Mouse (Mus musculus): ENCODE measurements at regions not wholly inside any gene's neighbourhood (a gene's known extent, or its start where the extent isn't known, plus 50 kb on each side); places are given as distances from the start of the nearest gene placed in this dataset.

DNA sequence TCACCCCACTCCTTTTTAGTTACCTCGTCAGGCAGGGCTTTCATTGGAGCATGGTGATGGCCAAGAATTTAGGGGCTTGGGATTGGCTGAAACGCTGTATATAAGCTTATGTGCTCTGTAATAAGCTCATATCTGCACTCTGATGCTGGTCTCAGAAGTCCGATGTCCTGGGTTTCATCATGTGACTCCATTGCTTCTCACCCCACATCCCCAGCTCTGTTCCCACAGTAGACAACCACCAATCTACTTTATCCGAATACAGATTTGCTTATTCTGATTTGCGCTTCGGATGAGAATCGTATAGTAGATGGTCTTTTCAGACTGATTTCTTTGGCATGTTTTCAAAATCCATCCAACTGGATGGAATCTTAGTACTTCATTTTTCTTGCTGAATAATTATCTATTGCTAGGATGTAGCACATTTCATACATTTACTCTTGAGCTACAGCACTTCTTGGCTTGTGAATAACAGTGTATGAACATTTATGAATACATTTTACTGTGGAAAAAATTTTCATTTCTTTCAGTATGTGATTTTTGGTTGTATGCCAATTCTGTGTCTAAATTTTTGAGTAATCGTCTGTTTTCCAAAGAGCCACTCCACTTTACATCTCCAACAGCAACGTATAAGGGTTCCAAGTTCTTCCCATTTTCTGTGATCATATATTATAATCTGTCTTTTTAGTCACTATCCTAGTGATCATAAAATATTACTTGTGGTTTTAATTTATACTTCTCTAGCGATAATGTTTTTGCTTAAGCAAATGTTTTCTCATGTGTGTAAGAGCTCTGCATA lies 185.7 kb downstream of the Hace1 start:
- no peak for DNase-seq

DNA sequence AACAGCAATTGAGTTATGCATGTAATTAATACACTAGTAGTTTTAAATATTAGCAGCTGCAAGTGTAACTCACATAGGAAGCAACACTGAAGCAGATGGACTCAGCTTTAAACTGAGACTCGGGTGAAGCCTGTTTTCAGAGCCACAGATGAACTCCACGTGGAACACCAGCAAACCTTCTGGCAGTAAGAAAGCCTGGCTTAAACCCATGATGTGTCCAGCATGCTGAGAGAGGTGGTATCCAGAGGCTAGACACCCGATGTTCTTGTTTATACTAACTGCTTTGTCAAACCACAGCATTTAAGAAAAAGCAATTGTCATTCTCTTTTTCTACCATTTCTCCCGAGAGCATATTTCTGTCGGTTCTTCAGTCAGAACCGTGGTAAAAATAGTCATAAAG lies 202.1 kb downstream of the Hace1 start:
- DNase-seq, result no peak

DNA sequence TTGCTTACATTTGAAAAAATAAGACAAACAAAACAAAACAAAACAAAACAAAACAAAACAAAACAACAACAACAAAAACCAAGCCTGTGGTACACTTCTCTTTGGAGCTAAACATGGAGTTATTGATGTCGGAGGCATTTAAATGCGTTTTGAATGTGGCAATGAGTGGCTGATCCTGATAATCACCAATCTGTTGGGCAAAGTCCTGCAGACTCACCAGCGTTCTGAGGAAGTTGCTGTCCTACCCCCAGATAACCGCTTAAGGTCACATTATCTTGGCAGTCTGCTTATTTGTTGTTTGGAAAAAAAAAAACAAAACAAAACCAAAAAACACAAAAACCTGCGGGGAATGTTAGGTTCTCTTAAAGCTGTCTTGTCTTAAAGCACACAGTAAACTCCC lies 205.4 kb downstream of the Hace1 start:
- DNase-seq, result no peak

GRCm38 (mm10) chr10:45783461-45784149 lies 206.0 kb downstream of the Hace1 start:
- no peak for DNase-seq

GRCm38 (mm10) chr10:45784150-45784479 lies 206.5 kb downstream of the Hace1 start:
- DNase-seq, result no peak

GRCm38 (mm10) chr10:45784575-45784974 lies 206.9 kb downstream of the Hace1 start:
- peak; percentile 83 for DNase-seq

DNA sequence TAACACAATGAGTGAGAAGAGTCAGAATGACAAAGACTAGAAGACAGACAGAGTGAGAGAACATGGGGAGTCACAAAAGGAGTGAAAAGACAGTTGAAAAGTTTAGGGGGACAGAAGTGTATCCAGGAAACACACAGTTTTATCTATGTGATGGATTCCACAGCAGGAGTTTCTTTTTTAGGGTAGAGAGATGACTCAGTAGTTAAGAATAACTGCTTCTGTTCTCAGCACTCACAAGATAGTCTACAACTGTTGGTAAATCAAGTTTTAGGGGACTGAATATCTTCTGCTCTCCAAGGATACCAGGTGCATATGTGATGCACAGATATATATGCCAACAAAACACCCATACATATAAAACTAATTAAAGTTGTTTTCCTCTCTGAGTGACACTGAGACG lies 210.7 kb downstream of the Hace1 start:
- no peak for DNase-seq

DNA sequence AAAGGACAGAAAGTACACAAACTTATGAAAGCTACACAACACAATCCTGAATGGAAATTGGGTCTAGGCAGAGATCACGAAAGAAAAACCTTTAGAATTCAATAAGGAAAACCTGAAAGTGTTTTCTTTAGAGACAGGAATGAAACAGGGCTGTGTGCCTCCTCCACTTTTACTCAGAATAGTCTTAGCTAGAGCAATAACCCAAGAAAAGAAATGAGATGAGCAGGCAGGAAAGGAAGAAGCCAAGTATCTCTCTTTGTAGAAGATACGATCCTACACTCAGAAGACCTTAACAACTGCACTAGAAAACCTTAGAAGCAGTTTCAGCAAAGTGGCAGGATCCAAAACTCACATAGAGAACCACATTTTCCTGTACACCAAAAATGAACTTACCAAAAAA lies 218.0 kb downstream of the Hace1 start:
- no peak for DNase-seq

DNA sequence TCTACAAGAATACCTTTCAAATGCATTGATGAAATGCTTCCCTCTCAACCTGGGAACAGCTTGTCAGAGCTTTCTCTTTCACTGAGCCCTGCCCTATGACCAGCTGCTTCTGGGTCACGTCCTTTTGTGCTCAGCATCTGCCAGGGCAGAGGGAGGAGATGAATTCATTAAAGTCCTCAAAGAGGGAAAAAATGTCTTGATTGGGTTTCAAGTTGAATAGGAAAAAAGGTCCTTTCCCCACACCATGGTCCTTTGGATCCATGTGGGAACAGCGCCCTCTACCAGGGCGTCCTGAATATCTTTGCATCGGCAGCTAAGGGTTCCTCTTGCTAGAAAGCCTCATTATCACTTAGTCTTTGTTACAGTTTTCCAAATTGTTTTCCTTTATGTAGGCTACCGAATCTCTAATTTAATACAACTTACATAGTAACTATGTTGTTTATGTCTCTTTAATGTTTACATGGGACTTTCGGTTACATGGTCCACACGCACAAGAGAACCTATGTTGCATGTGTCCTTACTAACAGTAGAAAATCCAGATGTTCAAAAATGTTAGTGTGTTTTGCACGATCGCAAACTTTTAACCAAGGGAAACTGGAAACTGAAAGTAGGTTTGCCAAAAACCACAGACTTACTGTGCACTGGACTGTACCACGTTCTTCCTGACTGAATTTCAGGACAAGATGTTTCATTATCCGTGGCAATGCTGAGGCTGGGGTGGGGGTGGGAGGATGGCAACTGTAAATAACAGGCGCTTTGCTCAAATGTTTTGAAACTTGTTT lies 222.6 kb downstream of the Hace1 start:
- peak; percentile 29 for DNase-seq

- DNase-seq, result no peak
Measured at GRCm38 (mm10) chr10:45801463-45801862, 223.8 kb downstream of the Hace1 start.

DNA sequence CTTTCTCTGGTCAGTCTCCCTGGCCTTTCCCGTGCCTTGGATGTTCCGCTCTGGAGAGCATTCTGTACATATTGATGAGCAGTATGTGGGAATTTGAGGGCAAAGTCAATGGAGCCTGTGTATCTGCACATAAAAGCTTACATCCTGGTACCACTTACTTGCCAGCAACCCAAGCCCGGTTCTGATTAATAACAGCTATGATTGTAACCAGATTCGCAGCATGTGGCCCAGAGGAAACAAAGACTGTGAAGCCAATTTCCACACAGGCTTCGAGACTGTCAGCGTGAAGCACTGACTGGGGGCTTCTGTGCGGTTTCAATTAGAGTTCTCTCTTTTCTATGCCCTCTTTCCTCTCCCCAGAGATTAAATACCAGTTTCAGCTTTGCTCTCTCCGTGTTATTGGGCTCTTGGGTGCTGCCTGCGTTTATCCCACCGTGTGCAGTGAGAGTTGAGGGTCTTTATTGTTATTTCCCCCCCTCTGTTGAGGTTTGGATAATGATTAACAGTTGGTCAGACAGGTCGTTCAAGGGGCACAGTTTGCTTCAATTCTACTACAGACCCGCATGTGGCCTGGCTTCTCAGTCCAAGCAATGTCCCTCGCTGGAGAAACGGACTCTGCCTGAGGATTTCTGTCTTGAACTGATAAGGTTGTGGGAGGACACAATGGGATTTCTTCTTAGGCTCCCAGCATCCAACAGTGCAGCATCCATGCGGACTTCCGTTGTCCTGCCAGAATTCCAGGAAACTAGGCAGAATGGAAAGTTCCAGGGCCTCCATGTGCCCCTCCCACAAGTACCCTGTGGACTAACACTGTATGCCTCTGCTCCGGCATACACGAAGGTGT lies 229.6 kb downstream of the Hace1 start:
- DNase-seq, result peak; percentile 67

DNA sequence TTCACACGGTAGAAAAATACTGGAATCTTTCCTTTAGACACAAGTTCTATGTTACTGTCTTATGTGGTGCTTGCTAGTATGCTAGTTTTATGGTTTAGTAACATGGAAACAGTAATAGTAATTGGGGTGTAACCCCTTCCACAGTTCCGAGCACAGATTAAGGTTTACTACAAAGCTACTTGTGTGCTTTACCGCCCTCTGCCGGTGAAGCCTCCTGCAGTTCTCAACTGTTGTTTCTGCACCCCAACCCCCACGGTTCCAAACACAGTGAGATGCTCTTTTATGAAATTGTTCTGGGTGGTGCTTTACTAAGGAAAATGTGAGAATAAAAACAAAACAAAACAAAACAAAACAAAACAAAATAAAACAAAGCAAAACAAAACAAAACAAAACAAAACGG lies 234.3 kb downstream of the Hace1 start:
- peak; percentile 31 for DNase-seq

- DNase-seq, result no peak
Measured at GRCm38 (mm10) chr10:45813804-45814203, 236.2 kb downstream of the Hace1 start.

DNA sequence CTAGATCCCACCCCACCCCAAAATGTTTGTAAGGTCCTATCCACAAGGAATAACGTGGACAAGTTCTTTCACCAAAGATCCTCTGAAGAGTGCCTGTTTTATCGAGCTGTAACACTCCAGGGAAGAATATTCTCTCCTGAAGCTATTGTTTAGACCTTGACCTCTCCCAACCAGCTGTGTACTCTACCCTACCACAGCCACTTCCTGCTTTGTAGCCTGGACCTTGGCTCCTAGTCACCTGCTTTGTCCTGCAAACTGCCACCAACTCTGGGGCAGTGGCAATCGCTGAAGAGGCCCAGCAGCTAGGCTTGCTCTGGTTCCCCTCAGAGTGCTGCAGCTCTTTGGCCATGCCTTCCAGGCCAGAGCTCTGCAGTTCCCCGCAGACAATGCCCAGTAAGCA lies 239.1 kb downstream of the Hace1 start:
- no peak for DNase-seq

GRCm38 (mm10) chr10:45820986-45821655 lies 243.5 kb downstream of the Hace1 start:
- no peak for DNase-seq

- no peak for DNase-seq
Measured at GRCm38 (mm10) chr10:45822251-45822650, 244.6 kb downstream of the Hace1 start.

GRCm38 (mm10) chr10:45823612-45824011 lies 246.0 kb downstream of the Hace1 start:
- no peak for DNase-seq

- DNase-seq, result no peak
Measured at GRCm38 (mm10) chr10:45848654-45849053, 271.0 kb downstream of the Hace1 start.

- DNase-seq, result no peak
Measured at GRCm38 (mm10) chr10:45849841-45850240, 272.2 kb downstream of the Hace1 start.

DNA sequence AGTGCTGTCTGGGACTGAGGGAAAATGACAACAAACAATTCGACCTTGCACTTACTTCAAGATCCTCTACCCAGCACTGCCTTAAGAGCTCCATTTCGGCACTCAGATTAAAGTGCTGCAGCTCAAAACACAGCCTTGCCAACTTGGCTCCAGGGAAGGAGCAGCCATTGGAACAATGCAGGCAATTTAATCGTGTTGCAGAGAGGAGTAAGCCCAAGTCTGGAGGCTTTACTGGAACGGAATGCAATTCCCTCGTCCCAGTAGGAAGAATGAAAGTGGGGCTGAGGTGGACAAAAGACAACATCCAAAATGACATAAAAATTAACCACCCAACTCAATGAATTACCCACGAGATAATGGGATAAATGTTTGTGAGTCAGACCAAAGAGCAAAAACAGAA lies 273.0 kb downstream of the Hace1 start:
- DNase-seq, result no peak

DNA sequence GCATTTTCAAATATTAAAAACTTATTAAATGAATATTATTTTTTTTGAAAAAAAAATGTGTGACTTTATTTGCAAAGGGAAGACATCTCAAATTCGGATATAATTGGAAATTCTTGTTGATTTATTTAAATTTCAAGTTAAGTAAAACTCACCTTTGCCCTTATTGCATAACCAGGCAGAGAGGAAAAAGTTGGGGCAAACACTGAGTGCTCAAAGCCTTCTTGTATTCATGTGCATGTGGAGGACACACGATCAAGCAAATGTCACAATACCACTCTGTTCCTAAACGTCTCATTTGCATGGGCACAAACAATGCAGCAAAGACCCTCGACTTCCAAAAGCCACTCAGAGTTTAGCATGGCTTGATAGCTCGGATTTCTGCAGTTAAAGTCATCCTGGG lies 275.1 kb downstream of the Hace1 start:
- no peak for DNase-seq

- DNase-seq, result no peak
Measured at GRCm38 (mm10) chr10:45855514-45855913, 277.9 kb downstream of the Hace1 start.
